Mouse (Mus musculus) NIH3T3 (cell line): ENCODE data around the gene Selenow.
"Not testable (repeated sequence)": the region's sequence is repeated elsewhere in the genome, so short reads cannot be mapped to it uniquely, and the experiment has no call there.

ENCODE experiments used
- DNase-seq: peaks from one replicate; pipeline ENCODE4 v3.0.0-alpha.2; 2012; ENCODE audit warnings: low read depth

The Selenow gene

DNA sequence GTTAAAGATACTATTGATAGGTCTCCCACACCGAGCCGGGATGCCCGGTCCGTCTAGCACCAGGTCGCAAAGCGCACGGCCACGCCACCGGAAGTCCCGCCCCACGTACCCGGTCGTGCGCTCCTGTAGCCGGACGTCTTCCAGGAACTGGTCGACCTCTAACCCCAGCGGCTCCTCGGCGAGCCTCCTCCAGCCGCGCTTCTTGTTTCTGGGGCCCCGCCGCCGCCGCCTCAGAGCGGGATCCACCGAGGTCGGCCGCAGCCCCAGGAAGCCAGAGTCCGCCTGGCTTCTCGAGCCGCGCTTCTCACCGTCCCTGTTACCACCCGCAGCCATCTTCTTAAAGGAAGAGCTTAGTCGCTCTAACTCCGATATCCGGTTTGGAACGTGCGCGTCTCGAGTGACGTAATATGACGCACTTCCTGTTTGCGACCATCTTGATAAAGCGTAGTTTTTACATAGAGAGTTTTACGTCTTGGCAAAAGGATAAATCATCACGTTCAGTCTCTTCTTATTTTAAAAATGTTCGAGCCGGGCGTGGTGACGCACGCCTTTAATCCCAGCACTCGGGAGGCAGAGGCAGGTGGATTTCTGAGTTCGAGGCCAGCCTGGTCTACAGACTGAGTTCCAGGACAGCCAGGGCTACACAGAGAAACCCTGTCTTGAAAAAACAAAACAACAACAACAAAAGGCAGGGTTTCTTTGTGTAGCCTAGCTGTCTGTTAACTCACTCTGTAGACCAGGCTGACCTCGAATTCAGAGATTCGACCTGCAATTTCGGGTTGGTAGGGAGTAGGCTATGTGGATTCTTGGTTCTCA lies 23.7 kb upstream of the Selenow start, which contains the start of gene Nop53:
TSS of gene Nop53 (minus strand) at position 354 of the 816 bp plus-strand sequence.
- peak; percentile 98 for DNase-seq

- no peak for DNase-seq
Measured at GRCm38 (mm10) chr7:15945211-15945610, 23.0 kb upstream of the Selenow start.

GRCm38 (mm10) chr7:15944311-15944710 lies 22.1 kb upstream of the Selenow start:
- DNase-seq: no peak

DNA sequence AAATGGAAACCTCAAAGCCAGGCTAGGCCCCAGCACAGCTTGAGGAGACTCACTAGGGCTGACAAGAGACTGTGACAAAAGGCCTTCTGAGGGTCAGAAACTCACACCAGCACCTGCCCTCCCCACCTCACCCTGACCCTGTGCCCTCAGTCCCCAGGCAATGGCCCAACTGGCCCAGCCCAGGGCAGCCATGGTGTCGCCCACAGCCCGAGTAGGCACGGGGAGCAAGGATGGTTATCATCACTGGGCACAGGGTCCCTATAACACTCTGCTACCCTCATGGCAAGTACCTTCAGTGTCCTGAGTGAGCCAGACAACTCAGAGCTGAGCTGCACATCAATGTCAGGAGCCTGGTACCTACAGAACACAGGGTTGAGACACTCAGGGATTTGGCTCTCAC lies 16.4 kb upstream of the Selenow start:
- no peak for DNase-seq

DNA sequence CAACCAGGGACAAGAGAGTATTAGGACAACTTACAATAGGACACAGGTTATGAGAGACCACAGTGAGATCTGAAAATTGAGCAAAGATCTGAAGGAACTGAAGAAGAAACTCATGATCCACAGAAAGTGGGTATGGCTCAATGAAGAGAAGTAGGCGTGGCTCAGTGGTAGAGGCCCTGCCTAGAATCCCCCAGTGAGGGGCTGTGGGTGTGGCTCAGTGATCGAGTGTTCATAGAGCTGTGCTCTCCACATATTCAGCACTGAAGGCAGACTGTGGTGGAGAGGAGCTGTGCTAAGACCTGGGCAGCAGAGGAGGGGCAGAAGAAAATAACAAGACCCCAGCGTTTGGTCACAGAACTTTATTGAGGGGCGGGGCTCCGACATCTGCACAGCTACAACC lies 15.3 kb upstream of the Selenow start:
- no peak for DNase-seq

- no peak for DNase-seq
Measured at GRCm38 (mm10) chr7:15933437-15934359, 11.5 kb upstream of the Selenow start.

DNA sequence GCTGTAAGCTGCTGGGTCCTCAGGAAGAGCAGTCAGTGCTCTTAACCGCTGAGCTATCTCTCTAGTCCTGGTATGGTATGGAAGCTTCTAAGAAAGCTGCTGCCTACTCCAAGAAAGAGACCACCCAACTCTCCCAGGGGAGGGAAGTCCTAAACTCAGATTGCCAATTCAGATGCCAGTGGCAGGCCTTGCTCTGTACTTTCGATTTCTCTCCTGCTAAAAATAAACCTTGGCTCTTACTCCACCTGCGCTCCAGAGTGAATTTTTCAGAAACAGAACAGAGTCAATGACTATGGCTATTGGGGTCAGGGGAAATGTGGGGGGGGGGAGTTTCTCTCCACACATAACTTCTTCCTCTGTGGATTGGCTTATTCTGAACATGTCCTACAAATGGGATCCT lies 9.4 kb upstream of the Selenow start:
- DNase-seq: peak; percentile 43

DNA sequence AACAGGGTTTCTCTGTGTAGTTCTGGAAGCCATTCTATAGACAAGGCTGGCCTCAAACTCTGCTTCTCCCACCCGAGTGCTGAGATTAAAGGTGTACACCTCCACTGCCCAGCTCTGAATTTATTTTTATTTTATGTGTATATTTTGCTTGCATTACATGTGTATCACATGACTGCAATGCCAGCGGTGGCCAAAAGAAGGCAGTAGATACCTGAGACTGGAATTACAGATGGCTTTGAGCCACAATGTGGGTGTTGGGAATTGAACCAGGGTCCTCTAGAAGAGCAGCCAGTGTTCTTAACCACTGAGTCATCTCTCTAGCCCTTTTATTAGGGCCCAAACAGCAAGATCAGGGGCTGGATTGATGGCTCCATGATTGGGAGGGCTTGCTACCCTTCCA lies 8.3 kb upstream of the Selenow start:
- peak; percentile 58 for DNase-seq

DNA sequence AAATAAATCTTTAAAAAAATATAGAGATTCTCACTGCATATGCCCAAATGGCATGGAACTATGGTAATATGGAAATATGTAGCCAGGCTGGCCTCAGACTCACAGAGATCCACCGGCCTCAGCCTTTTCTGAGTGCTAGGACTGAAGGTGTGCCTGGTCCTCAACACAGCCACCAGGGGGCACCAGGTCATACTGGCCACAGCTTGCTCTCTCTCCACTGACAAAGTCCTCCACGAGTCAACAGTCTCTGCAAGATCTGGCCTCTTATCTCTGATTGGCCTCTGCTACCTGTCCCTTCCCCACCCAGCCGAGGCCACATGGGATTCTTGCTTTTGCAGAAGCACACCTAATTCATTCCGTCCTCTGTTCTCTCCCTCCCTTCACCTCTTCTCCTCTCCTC lies 7.7 kb upstream of the Selenow start:
- DNase-seq: peak; percentile 76

DNA sequence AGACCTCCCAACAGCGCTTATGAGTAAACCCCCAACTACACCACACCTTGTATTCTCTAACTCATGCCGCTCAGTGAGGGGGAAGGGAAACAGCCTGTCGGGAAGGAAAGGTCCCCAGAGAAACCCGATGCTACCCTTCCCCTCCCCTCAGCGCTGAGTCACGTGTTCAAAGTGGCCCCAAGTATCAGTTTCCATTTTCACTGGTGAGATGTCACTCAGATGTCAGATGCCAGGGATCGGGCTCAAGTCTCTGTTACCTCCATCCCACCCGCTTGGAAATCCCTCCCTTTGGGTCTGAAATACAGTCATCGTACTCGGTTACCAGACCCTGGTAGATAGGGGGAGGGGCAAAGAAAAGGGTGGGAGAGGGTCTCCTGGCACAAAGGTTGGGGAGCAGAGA lies 406 bp downstream of the Selenow start:
- peak; percentile 77 for DNase-seq

- DNase-seq: no peak
Measured at GRCm38 (mm10) chr7:15920645-15921190, 1.5 kb downstream of the Selenow start.

- DNase-seq: no peak
Measured at GRCm38 (mm10) chr7:15919947-15920346, 2.3 kb downstream of the Selenow start.

DNA sequence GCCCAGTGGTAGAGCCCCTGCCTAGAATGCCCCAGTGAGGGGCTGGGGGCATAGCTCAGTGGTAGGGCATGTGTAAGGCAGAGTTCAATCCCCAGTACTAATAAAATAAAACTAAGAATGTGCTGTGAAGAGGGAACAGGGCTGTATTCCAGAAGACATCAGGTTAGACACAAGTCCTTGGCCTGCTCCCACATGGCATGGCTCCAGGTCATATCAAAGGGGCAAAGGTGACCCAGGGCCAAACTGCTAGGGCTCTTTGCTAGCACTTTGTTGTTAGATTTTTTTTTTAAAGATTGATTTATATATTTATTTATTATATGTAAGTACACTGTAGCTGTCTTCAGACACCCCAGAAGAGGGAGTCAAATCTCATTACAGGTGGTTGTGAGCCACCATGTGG lies 3.8 kb downstream of the Selenow start:
- DNase-seq: no peak

GRCm38 (mm10) chr7:15916996-15917395 lies 5.2 kb downstream of the Selenow start:
- no peak for DNase-seq

DNA sequence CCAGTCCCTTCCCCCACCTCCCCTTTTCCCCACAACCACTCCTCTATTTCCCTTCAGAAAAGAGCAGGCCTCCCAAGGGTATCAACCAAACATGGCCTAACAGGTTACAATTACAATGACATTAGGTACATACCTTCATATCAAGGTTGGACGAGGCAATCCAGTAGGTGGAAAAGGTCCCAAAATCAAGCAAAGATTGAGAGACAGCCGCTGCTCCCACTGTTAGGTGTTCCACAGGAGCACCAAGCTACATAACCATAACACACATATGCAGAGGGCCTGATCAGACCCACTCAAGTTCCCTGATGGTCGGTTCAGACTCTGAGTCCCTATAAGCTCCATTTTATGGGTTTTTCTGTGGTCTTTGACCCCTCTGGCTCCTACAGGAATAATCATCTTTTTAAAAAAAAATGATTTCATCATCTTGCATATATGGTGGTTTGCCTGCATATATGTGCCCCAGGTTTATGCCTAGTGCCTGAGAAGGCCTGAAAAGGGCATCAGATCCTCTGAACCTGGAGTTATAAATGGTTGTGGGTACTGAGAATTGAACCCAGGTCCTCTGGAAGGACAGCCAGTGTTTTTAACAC lies 6.0 kb downstream of the Selenow start:
- DNase-seq: no peak

GRCm38 (mm10) chr7:15915695-15916094 lies 6.5 kb downstream of the Selenow start:
- DNase-seq: not testable (repeated sequence)

DNA sequence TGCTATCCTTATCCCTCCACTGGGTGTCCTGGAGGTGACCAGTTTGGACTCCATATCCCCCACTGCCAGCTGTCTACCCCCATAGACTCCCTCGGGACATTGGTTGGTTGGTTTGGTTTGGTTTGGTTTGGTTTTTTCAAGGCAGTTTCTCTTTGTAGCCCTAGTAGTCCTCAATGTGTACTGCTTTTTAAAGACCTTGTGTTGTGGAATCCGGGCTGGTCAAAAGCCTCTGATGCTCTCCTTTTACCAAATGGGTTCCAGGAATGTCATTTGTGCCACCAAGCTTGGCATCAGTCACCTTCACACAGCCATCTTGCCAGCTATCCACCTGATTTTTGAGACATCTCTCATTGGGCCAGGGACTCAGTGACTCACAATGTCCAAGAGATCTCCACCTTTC lies 7.5 kb downstream of the Selenow start:
- no peak for DNase-seq

DNA sequence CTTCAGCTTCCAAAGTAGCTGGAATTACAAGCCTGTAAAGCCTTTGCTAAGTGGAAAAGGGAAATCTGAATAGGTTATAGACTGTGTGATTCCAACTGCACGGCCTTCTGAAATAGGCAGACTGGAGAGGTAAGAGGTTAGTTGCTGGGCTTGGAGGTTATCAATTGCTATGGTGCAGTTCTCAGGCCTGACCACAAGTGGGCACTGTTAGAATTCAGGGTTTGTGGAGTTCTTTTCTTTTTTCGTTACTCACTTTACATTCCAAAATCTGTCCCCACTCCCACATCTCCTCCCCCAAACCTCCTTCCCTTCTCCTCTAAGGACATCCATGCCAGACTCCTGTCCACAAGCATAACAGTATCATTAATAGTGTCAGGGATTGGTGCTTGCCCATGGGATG lies 8.0 kb downstream of the Selenow start:
- DNase-seq: peak; percentile 77

DNA sequence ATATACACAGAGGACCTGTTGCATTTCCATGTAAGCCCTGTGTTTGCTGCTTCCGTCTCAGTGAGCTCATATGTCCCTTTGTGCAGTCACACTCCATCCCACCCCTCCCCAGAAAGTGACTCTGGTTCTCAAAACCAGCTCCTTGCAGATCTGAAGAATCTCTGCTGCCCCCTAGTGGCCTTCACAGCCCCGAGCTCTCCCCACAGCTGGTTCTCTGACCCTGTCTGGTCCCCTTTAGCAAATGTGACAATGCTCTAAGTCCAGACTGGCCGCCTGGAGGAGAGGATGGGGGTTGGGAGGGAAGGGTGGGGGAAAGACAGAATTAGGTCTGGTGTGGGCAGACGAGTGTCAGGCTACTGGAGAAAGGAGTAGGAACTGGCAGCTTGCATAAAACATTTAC lies 10.0 kb downstream of the Selenow start:
- peak; percentile 85 for DNase-seq

DNA sequence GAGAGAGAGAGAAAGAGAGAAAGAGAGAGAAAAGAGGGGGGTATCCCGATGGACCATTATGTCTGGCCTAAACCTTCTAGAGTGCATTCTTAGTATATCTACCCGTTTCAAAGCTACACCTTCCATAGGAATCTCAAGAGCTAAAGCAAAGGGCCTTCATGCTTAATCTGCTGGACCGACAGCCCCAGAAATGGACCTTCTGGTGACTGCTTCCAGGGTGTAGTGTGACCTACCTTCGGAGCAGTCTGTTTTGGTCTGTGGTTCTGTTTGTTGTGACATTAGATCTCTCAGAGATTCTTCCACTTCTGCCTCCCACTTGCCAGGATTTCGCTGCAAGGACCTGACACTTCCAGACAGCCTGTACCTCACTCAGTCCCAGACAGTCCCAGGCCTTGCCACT lies 11.7 kb downstream of the Selenow start:
- no peak for DNase-seq

GRCm38 (mm10) chr7:15907971-15908590 lies 14.1 kb downstream of the Selenow start:
- no peak for DNase-seq

DNA sequence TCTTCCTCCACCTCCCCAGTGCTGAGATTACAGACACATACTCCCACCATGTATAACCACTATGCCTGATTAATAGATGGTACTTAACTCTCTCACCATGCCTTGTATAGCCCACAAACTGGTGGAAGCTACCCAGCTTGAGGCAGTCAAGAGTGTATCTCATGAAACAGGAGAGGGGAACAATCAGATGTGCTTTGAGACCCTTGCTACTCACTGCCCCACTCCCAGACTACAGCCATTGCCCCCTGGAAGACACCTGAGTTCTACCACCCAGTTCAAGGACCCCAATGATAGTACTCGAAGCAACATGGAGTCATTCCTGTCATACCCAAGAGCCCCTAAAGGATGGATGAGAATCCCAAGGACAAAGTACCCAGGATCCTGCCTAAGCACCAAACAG lies 15.6 kb downstream of the Selenow start:
- DNase-seq: no peak
